Mouse (Mus musculus): Measurements from ENCODE around the gene Pdgfb.

- no peak for TF ChIP-seq RCOR1 (IDR thresholded peaks at IDR 0.05; ENCODE audit: low read depth, low read length)
- no peak for TF ChIP-seq TCF12 (IDR thresholded peaks at IDR 0.05; ENCODE audit: low read depth, low read length)
- TF ChIP-seq CTCF (IDR thresholded peaks at IDR 0.05 in 2 of 3, conservative IDR thresholded peaks at IDR 0.05 in 1 of 3; ENCODE audit: control insufficient read depth in 1 of 3, insufficient read depth in 1 of 3, low read depth in 2 of 3, low read length in 3 of 3, poor library complexity in 1 of 3, severe bottlenecking in 1 of 3), result no peak
These were observed 5.2 kb downstream of the Pdgfb start for GRCm38 (mm10) chr15:80009421-80010181.

Data from MEL (cell line).